Mouse (Mus musculus): ENCODE results near the gene Nf1. TPM values are rescaled to one million over a fixed set of nuclear protein-coding genes. Genes with fewer than 3 reads are reported as not detected.

Nf1 gene
- total RNA-seq, 2 experiments from 2014 or later: 2.1 to 2.7 TPM

GRCm38 (mm10) chr11:79568197-79568911, 228.9 kb downstream of the Nf1 start:
- no peak for ATAC-seq (replicated peaks; ENCODE audit: low FRiP score, poor library complexity, severe bottlenecking)

GRCm38 (mm10) chr11:79570319-79570718, 230.8 kb downstream of the Nf1 start:
- ATAC-seq (replicated peaks; ENCODE audit: low FRiP score, poor library complexity, severe bottlenecking): no peak

GRCm38 (mm10) chr11:79573836-79574235, 234.3 kb downstream of the Nf1 start:
- no peak for ATAC-seq (replicated peaks; ENCODE audit: low FRiP score, poor library complexity, severe bottlenecking)

- ATAC-seq (replicated peaks; ENCODE audit: low FRiP score, poor library complexity, severe bottlenecking): no peak
Measured at GRCm38 (mm10) chr11:79575383-79576073, 236.0 kb downstream of the Nf1 start.

GRCm38 (mm10) chr11:79577741-79578140, 238.2 kb downstream of the Nf1 start:
- peak; percentile 74; the same call in 1 of the 2 replicates for ATAC-seq (replicated peaks; ENCODE audit: low FRiP score, poor library complexity, severe bottlenecking)

GRCm38 (mm10) chr11:79580660-79581059, 241.2 kb downstream of the Nf1 start:
- no peak for ATAC-seq (replicated peaks; ENCODE audit: low FRiP score, poor library complexity, severe bottlenecking)

- no peak for ATAC-seq (replicated peaks; ENCODE audit: low FRiP score, poor library complexity, severe bottlenecking)
Measured at GRCm38 (mm10) chr11:79581257-79581656, 241.8 kb downstream of the Nf1 start.

- peak; percentile 61; the same call in 1 of the 2 replicates for ATAC-seq (replicated peaks; ENCODE audit: low FRiP score, poor library complexity, severe bottlenecking)
Measured at GRCm38 (mm10) chr11:79584191-79584590, 244.7 kb downstream of the Nf1 start.

GRCm38 (mm10) chr11:79589317-79590075, 250.0 kb downstream of the Nf1 start:
- ATAC-seq (replicated peaks; ENCODE audit: low FRiP score, poor library complexity, severe bottlenecking): no peak

GRCm38 (mm10) chr11:79590664-79591590, 251.4 kb downstream of the Nf1 start, which contains the start of gene Rab11fip4:
Rab11fip4 (plus strand) TSS chr11:79591212.
- ATAC-seq (replicated peaks; ENCODE audit: low FRiP score, poor library complexity, severe bottlenecking): no peak

GRCm38 (mm10) chr11:79591591-79591975, 252.1 kb downstream of the Nf1 start:
- ATAC-seq (replicated peaks; ENCODE audit: low FRiP score, poor library complexity, severe bottlenecking): no peak

- no peak for ATAC-seq (replicated peaks; ENCODE audit: low FRiP score, poor library complexity, severe bottlenecking)
Measured at GRCm38 (mm10) chr11:79593495-79593894, 254.0 kb downstream of the Nf1 start.

- no peak for ATAC-seq (replicated peaks; ENCODE audit: low FRiP score, poor library complexity, severe bottlenecking)
Measured at GRCm38 (mm10) chr11:79610454-79610853, 271.0 kb downstream of the Nf1 start.

GRCm38 (mm10) chr11:79611011-79611666, 271.6 kb downstream of the Nf1 start:
- ATAC-seq (replicated peaks; ENCODE audit: low FRiP score, poor library complexity, severe bottlenecking): no peak

- ATAC-seq (replicated peaks; ENCODE audit: low FRiP score, poor library complexity, severe bottlenecking): no peak
Measured at GRCm38 (mm10) chr11:79612046-79612600, 272.6 kb downstream of the Nf1 start.

- no peak for ATAC-seq (replicated peaks; ENCODE audit: low FRiP score, poor library complexity, severe bottlenecking)
Measured at GRCm38 (mm10) chr11:79613084-79613483, 273.6 kb downstream of the Nf1 start.

GRCm38 (mm10) chr11:79613711-79614110, 274.2 kb downstream of the Nf1 start:
- no peak for ATAC-seq (replicated peaks; ENCODE audit: low FRiP score, poor library complexity, severe bottlenecking)

- no peak for ATAC-seq (replicated peaks; ENCODE audit: low FRiP score, poor library complexity, severe bottlenecking)
Measured at GRCm38 (mm10) chr11:79614880-79615279, 275.4 kb downstream of the Nf1 start.

GRCm38 (mm10) chr11:79615871-79616270, 276.4 kb downstream of the Nf1 start:
- ATAC-seq (replicated peaks; ENCODE audit: low FRiP score, poor library complexity, severe bottlenecking): no peak
